Mouse (Mus musculus) kidney, adult 2 months (tissue): ENCODE data around the gene Cemip.

Experiments
- CTCF ChIP-seq: fragments of 200-500 bp; conservative IDR thresholded peaks from 2 replicates; pipeline ENCODE4 v1.5.1; 2011; ENCODE audit warnings: low read depth, mild to moderate bottlenecking, control low read depth, low read length, moderate library complexity, mixed read lengths; ENCODE audit not compliant: insufficient read depth, insufficient read length
- POLR2A ChIP-seq: fragments of 200-500 bp; IDR thresholded peaks from one replicate; pipeline ENCODE4 v1.6.1; 2011; ENCODE audit warnings: low read depth, low read length, control low read depth

- TF ChIP-seq CTCF = no peak
- TF ChIP-seq POLR2A = no peak
These were observed 164.7 kb downstream of the Cemip start for GRCm38 (mm10) chr7:83921637-83922036.
